29 mouse cellular contexts compared by ENCODE assay signal in genomic region chr11:59542442-59542841, GRCm38 (mm10). TPM values are rescaled to one million over a fixed set of nuclear protein-coding genes. Genes with fewer than 3 reads are reported as not detected.
DNase-seq lines count a peak whose midpoint lies in the region; ATAC-seq and TF ChIP-seq lines count a peak whose summit lies in the region.
"Had no signal": no experiment of that assay in that cellular context is flagged by ENCODE, and none has a peak within 500 bp of the region (broad histone marks: within the 10 kb centered on the region; RNA-seq: fewer than 3 reads in every experiment).

No protein-coding gene starts in this region.

- intact Hi-C loops in heart, postnatal 10 days (cut with DNase I) = no loop called here

- no peaks in the 10 kb centered on the region for H3K36me3 ChIP-seq in liver, postnatal 0 days (replicated peaks; ENCODE audit: insufficient read depth, low read length)
- no peaks in the 10 kb centered on the region for H3K36me3 ChIP-seq in liver, embryonic 11.5 days (ENCODE audit: control insufficient read depth, insufficient read depth, low read length)
- H3K36me3 ChIP-seq: G1E; limb, embryonic 10.5 days had no signal

- H3K9ac ChIP-seq in liver, postnatal 0 days (replicated peaks) = no peak overlapping the region
- no peak overlapping the region for H3K9ac ChIP-seq in liver, embryonic 11.5 days (ENCODE audit: low read depth, low read length)
- H3K9ac ChIP-seq: forebrain, embryonic 13.5 days; liver, embryonic 14.5 days had no signal

- no peak overlapping the region for H3K4me2 ChIP-seq in liver, postnatal 0 days (ENCODE audit: low read depth, low read length)
- no peak overlapping the region for H3K4me2 ChIP-seq in liver, embryonic 11.5 days
- H3K4me2 ChIP-seq: forebrain, embryonic 13.5 days had no signal

- peak; percentile 21 for DNase-seq in heart, adult 8-10 months (ENCODE audit: low spot score)
- DNase-seq in heart, postnatal 10 days = no peak
- no peak for DNase-seq in liver, postnatal 0 days
- DNase-seq in liver, embryonic 11.5 days (ENCODE audit: low spot score) = no peak
- peak; percentile 61 to 67 for DNase-seq in monocyte, adult 2 months (ENCODE audit: low read depth in 1 of 2, low spot score in 2 of 2)
- no peak for DNase-seq in thymus, postnatal 0 days (ENCODE audit: low spot score)
- no peak for DNase-seq in urinary bladder, postnatal 25 days (ENCODE audit: low spot score)
- DNase-seq: adrenal gland, postnatal 25 days; cerebellum, adult 8-10 months; gastrocnemius, postnatal 36 days; kidney, postnatal 14 days; midbrain, embryonic 14.5 days; right cerebral cortex, postnatal 25 days; thymus, adult 2 months had no signal

- peaks cover 16% of the 10 kb centered on the region for H3K4me1 ChIP-seq in liver, postnatal 0 days (ENCODE audit: insufficient read depth)
- no peaks in the 10 kb centered on the region for H3K4me1 ChIP-seq in liver, embryonic 11.5 days (replicated peaks; ENCODE audit: control insufficient read depth, insufficient read depth, low read length)
- no peaks in the 10 kb centered on the region; the same call in none of the 2 replicates for H3K4me1 ChIP-seq in brown adipose tissue, adult 24 weeks (ENCODE audit: control insufficient read depth, insufficient read depth, insufficient read length, low read length)
- H3K4me1 ChIP-seq: forebrain, embryonic 13.5 days had no signal

- no peaks in the 10 kb centered on the region for H3K27me3 ChIP-seq in liver, postnatal 0 days (ENCODE audit: insufficient read depth, low read length)
- no peaks in the 10 kb centered on the region for H3K27me3 ChIP-seq in liver, embryonic 11.5 days (replicated peaks; ENCODE audit: control insufficient read depth, insufficient read depth, low read length)
- H3K27me3 ChIP-seq: forebrain, embryonic 13.5 days had no signal

- H3K4me3 ChIP-seq in liver, postnatal 0 days (ENCODE audit: low read depth, low read length) = no peak overlapping the region
- no peak overlapping the region for H3K4me3 ChIP-seq in liver, embryonic 11.5 days (ENCODE audit: low read depth, low read length)
- H3K4me3 ChIP-seq in brown adipose tissue, adult 24 weeks (ENCODE audit: insufficient read depth, low read depth, low read length) = no peak overlapping the region
- H3K4me3 ChIP-seq: forebrain, embryonic 13.5 days; layer of hippocampus, adult 2 months; limb, embryonic 10.5 days had no signal

- no peak for TF ChIP-seq EP300 in liver, postnatal 0 days (IDR thresholded peaks at IDR 0.05; ENCODE audit: low read depth)

- peak; percentile 41 for ATAC-seq in liver, postnatal 0 days
- ATAC-seq in liver, embryonic 11.5 days (replicated peaks; ENCODE audit: low FRiP score) = no peak
- ATAC-seq: forebrain, embryonic 13.5 days; hindbrain, postnatal 0 days; intestine, postnatal 0 days had no signal

- no peak for TF ChIP-seq CTCF in liver, postnatal 0 days (IDR thresholded peaks at IDR 0.05; ENCODE audit: low read depth)

- no peaks in the 10 kb centered on the region for H3K9me3 ChIP-seq in liver, postnatal 0 days (ENCODE audit: low read length)
- no peaks in the 10 kb centered on the region for H3K9me3 ChIP-seq in liver, embryonic 11.5 days (ENCODE audit: control insufficient read depth, low read length)
- H3K9me3 ChIP-seq: G1E; limb, embryonic 10.5 days had no signal

- WGBS in liver, postnatal 0 days (ENCODE audit: insufficient replicate concordance) = 29% methylated on average over 6 of the region's 6 CpGs
- WGBS in liver, embryonic 11.5 days = 52% methylated on average over 6 of the region's 6 CpGs

- H3K27ac ChIP-seq in liver, postnatal 0 days (ENCODE audit: low read depth) = peak overlapping the region; percentile 60
- no peak overlapping the region for H3K27ac ChIP-seq in liver, embryonic 11.5 days (ENCODE audit: low read depth, low read length)
- peak overlapping the region; percentile 38 for H3K27ac ChIP-seq in brown adipose tissue, adult 24 weeks (replicated peaks; ENCODE audit: low read depth, low read length)
- H3K27ac ChIP-seq: forebrain, embryonic 13.5 days; hindbrain, postnatal 0 days; limb, embryonic 10.5 days; liver, embryonic 14.5 days had no signal

RNA-seq across cellular contexts. Expression of gene Nlrp3, which starts 1.1 kb away (rescaled TPM):
- total RNA-seq in heart, adult 8-10 months (2022) = under 1 TPM; 0.25 to 0.92 (median 0.43) TPM
- under 1 TPM; 0.19 to 0.64 TPM for total RNA-seq in heart, postnatal 10 days (2021)
- 0.80 and 0.91 TPM in 2 replicates for polyA plus RNA-seq in liver, postnatal 0 days (2015; fragmentation: Nextera tagmentation; extraction: Ambion mirVana)
- polyA plus RNA-seq in liver, embryonic 11.5 days (2014; fragmentation: Nextera tagmentation; extraction: Ambion mirVana) = 0.34 and 0.39 TPM in 2 replicates
- polyA plus RNA-seq in brown adipose tissue, adult 24 weeks (2012; ENCODE audit: insufficient read depth, insufficient read length, missing spikeins) = 0.38 TPM in 1 of 2 replicates, not detected in the other
- polyA plus RNA-seq in thymus, postnatal 0 days (2015; fragmentation: Nextera tagmentation; extraction: Ambion mirVana) = 0.49 TPM in 2 replicates
- polyA plus RNA-seq: G1E; limb, embryonic 10.5 days; midbrain, embryonic 14.5 days had no signal

RNA-seq across cellular contexts. Expression of gene Zkscan17, which starts 15.9 kb away (rescaled TPM):
- 10 to 100 TPM; 11.1 to 14.3 (median 13.3) TPM for total RNA-seq in heart, adult 8-10 months (2022)
- 10 to 100 TPM; 21.9 to 25.1 TPM for total RNA-seq in heart, postnatal 10 days (2021)
- polyA plus RNA-seq in liver, postnatal 0 days (2015; fragmentation: Nextera tagmentation; extraction: Ambion mirVana) = 5.2 and 5.4 TPM in 2 replicates
- 16.8 TPM in 2 replicates for polyA plus RNA-seq in liver, embryonic 11.5 days (2014; fragmentation: Nextera tagmentation; extraction: Ambion mirVana)
- polyA plus RNA-seq in brown adipose tissue, adult 24 weeks (2012; ENCODE audit: insufficient read depth, insufficient read length, missing spikeins) = 3.1 and 3.9 TPM in 2 replicates
- 14.9 and 15.0 TPM in 2 replicates for polyA plus RNA-seq in thymus, postnatal 0 days (2015; fragmentation: Nextera tagmentation; extraction: Ambion mirVana)

RNA-seq across cellular contexts. Expression of gene Olfr222, which starts 33.6 kb away (rescaled TPM):
- not detected for total RNA-seq in heart, adult 8-10 months (2022)
- total RNA-seq in heart, postnatal 10 days (2021) = not detected
- not detected in 2 replicates for polyA plus RNA-seq in liver, postnatal 0 days (2015; fragmentation: Nextera tagmentation; extraction: Ambion mirVana)
- polyA plus RNA-seq in liver, embryonic 11.5 days (2014; fragmentation: Nextera tagmentation; extraction: Ambion mirVana) = not detected in 2 replicates
- polyA plus RNA-seq in brown adipose tissue, adult 24 weeks (2012; ENCODE audit: insufficient read depth, insufficient read length, missing spikeins) = not detected in 2 replicates
- not detected in 2 replicates for polyA plus RNA-seq in thymus, postnatal 0 days (2015; fragmentation: Nextera tagmentation; extraction: Ambion mirVana)
- total RNA-seq: adrenal gland, postnatal 25 days; G1E; gastrocnemius, postnatal 36 days; hematopoietic stem cell, adult 5-6 weeks; hindbrain, postnatal 0 days; layer of hippocampus, adult 2 months; left cerebral cortex, adult 18-20 months had no signal
- polyA plus RNA-seq: cortical plate, adult 2 months; embryonic facial prominence, embryonic 11.5 days; forebrain, embryonic 13.5 days; G1E; heart, embryonic 14.5 days; hindbrain, postnatal 0 days; intestine, postnatal 0 days; limb, embryonic 10.5 days; liver, embryonic 14.5 days; midbrain, embryonic 14.5 days; stomach, embryonic 16.5 days; urinary bladder, adult 2 months had no signal

RNA-seq across cellular contexts. Expression of gene Olfr223, which starts 50.6 kb away (rescaled TPM):
- total RNA-seq in heart, adult 8-10 months (2022) = not detected
- total RNA-seq in heart, postnatal 10 days (2021) = not detected
- not detected in 2 replicates for polyA plus RNA-seq in liver, postnatal 0 days (2015; fragmentation: Nextera tagmentation; extraction: Ambion mirVana)
- not detected in 2 replicates for polyA plus RNA-seq in liver, embryonic 11.5 days (2014; fragmentation: Nextera tagmentation; extraction: Ambion mirVana)
- not detected in 2 replicates for polyA plus RNA-seq in brown adipose tissue, adult 24 weeks (2012; ENCODE audit: insufficient read depth, insufficient read length, missing spikeins)
- polyA plus RNA-seq in thymus, postnatal 0 days (2015; fragmentation: Nextera tagmentation; extraction: Ambion mirVana) = not detected in 2 replicates
- total RNA-seq: adrenal gland, postnatal 25 days; G1E; gastrocnemius, postnatal 36 days; hematopoietic stem cell, adult 5-6 weeks; hindbrain, postnatal 0 days; layer of hippocampus, adult 2 months; left cerebral cortex, adult 18-20 months had no signal
- polyA plus RNA-seq: cortical plate, adult 2 months; embryonic facial prominence, embryonic 11.5 days; forebrain, embryonic 13.5 days; G1E; heart, embryonic 14.5 days; hindbrain, postnatal 0 days; intestine, postnatal 0 days; limb, embryonic 10.5 days; liver, embryonic 14.5 days; midbrain, embryonic 14.5 days; stomach, embryonic 16.5 days; thymus, adult 2 months; urinary bladder, adult 2 months had no signal

Comparison
In these comparisons a context has a peak if more than half of its experiments do, and no peak if none do; other contexts are left out.
1. DNase-seq: peak in heart, adult 8-10 months (single experiment) and monocyte, adult 2 months (2 of 2); none in heart, postnatal 10 days (0 of 2), liver, postnatal 0 days (single experiment), liver, embryonic 11.5 days (single experiment), thymus, postnatal 0 days (single experiment) and urinary bladder, postnatal 25 days (single experiment).